Mouse (Mus musculus) intestine, embryonic 14.5 days (tissue): ENCODE measurements around the gene Reg4. TPM values are rescaled to one million over a fixed set of nuclear protein-coding genes. Genes with fewer than 3 reads are reported as not detected.
A peak's percentile ranks its signal among the peaks of the same experiment; 100 is the strongest.

ENCODE experiments used
- ATAC-seq: fragments of 200-750 bp; cut with Nextera tagmentation; replicated peaks from 2 replicates; pipeline ENCODE4 v1.8.0; 2017; ENCODE audit warnings: low read depth, moderate number of reproducible peaks, moderate TSS enrichment, moderate library complexity; ENCODE audit not compliant: low FRiP score, low TSS enrichment
- DNase-seq: peaks from one replicate; pipeline ENCODE4 v3.0.0-alpha.2; 2018; ENCODE audit warnings: low spot score
- H3K27ac ChIP-seq: fragments of 300-500 bp; sonication (generic); 2 replicates; pipeline ENCODE4 v1.5.1; 2014; ENCODE audit warnings: low read depth, mild to moderate bottlenecking, control low read depth
- H3K27me3 ChIP-seq: fragments of 300-500 bp; sonication (generic); replicated peaks from 2 replicates; pipeline ENCODE4 v1.6.1; 2014; ENCODE audit warnings: low read length, control low read depth; ENCODE audit not compliant: control insufficient read depth, insufficient read depth
- H3K36me3 ChIP-seq: fragments of 300-500 bp; sonication (generic); 2 replicates; pipeline ENCODE4 v1.6.1; 2014; ENCODE audit warnings: low read length, control low read depth; ENCODE audit not compliant: control insufficient read depth, insufficient read depth
- H3K4me1 ChIP-seq: fragments of 300-500 bp; sonication (generic); replicated peaks from 2 replicates; pipeline ENCODE4 v1.6.1; 2014; ENCODE audit warnings: low read length, control low read depth, mixed read lengths; ENCODE audit not compliant: control insufficient read depth, insufficient read depth
- H3K4me2 ChIP-seq: fragments of 300-500 bp; sonication (generic); 2 replicates; pipeline ENCODE4 v1.6.1; 2014; ENCODE audit warnings: low read length
- H3K4me3 ChIP-seq: fragments of 300-500 bp; sonication (generic); 2 replicates; pipeline ENCODE4 v1.5.1; 2014; ENCODE audit warnings: low read depth, low read length, control low read depth, mixed read lengths
- H3K9ac ChIP-seq: fragments of 300-500 bp; sonication (generic); 2 replicates; pipeline ENCODE4 v1.6.1; 2014; ENCODE audit warnings: mild to moderate bottlenecking, low read length
- H3K9me3 ChIP-seq: fragments of 300-500 bp; sonication (generic); 2 replicates; pipeline ENCODE4 v1.6.1; 2016; ENCODE audit warnings: low read length, control low read depth; ENCODE audit not compliant: control insufficient read depth
- WGBS: fragments of 180-500 bp; shearing (Covaris S2); extraction: QIAGEN DNeasy Blood & Tissue Kit; methylation state at CpG from one replicate; pipeline ENCODE4 v1.1.7; 2014; 5-methylcytosine and 5-hydroxymethylcytosine counted together
- polyA plus RNA-seq: library from polyadenylated mRNA; unstranded; fragments of >200 nt; fragmentation: Nextera tagmentation; extraction: Ambion mirVana; gene quantifications from 2 replicates; pipeline ENCODE4 v1.2.1, GENCODE M21; 2014

The Reg4 gene
- polyA plus RNA-seq, 1 experiment from 2014 or later = 4.9 TPM

GRCm38 (mm10) chr3:98225746-98226145 is 3.8 kb downstream of the Reg4 start:
- WGBS = 21% methylated on average over 2 of the region's 2 CpGs
- H3K36me3 ChIP-seq = no peaks in the 10 kb centered on the region
- H3K27ac ChIP-seq = peak overlapping the region; percentile 77; the same call in 1 of the 2 replicates
- H3K27me3 ChIP-seq = no peaks in the 10 kb centered on the region; the same call in 1 of the 2 replicates
- H3K9me3 ChIP-seq = no peaks in the 10 kb centered on the region
- H3K4me1 ChIP-seq = peaks cover 18% of the 10 kb centered on the region
- H3K9ac ChIP-seq = no peak overlapping the region
- DNase-seq = no peak
- ATAC-seq = peak; percentile 21; the same call in 1 of the 2 replicates
- H3K4me2 ChIP-seq = no peak overlapping the region
- no peak overlapping the region for H3K4me3 ChIP-seq

DNA sequence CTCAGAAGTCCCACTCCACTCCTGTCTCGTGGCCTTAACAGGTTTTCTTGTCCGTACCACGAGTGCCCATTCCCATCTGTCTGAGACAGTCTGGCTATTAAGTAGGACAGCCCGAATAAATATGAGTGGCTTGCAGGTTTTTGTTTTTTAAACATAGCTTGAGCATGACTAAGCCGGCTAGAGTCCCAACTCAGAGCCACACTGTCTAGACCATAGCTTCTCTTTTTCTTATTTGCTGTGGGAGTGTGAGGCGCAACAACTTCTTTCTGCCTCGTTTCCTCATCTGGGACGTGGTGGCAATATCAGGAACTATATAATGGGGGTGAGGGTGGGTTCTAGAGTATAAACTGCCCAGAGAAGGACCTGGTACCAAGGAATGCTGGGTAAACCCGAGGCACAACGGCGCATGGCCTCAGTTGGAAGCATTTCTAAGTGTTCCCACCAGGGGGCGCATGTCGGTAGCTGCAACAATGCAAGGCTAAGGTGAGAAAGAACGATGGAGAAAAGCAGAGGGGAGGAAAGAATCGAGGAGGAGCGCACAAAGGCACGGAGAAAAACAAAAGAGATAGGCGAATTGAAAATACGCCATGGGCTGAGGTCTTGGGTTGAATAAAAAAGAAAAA is 5.1 kb downstream of the Reg4 start:
- H3K4me1 ChIP-seq = peaks cover 18% of the 10 kb centered on the region
- H3K36me3 ChIP-seq = no peaks in the 10 kb centered on the region
- no peak overlapping the region for H3K9ac ChIP-seq
- H3K4me2 ChIP-seq = no peak overlapping the region
- H3K27me3 ChIP-seq = no peaks in the 10 kb centered on the region; the same call in 1 of the 2 replicates
- DNase-seq (peak; percentile 89), ATAC-seq (no peak; the same call in 1 of the 2 replicates)
- WGBS = 36% methylated on average over 19 of the region's 19 CpGs
- no peaks in the 10 kb centered on the region for H3K9me3 ChIP-seq
- H3K27ac ChIP-seq = peak overlapping the region; percentile 77; the same call in 1 of the 2 replicates
- H3K4me3 ChIP-seq = no peak overlapping the region

GRCm38 (mm10) chr3:98227763-98228162 is 5.8 kb downstream of the Reg4 start:
- Histone ChIP-seq H3K9ac (no peak overlapping the region), H3K4me3 (no peak overlapping the region), H3K36me3 (no peaks in the 10 kb centered on the region), H3K4me1 (peaks cover 18% of the 10 kb centered on the region), H3K27me3 (no peaks in the 10 kb centered on the region; the same call in 1 of the 2 replicates), H3K9me3 (no peaks in the 10 kb centered on the region), H3K27ac (no peak overlapping the region), H3K4me2 (no peak overlapping the region)
- ATAC-seq (no peak), DNase-seq (no peak)
- WGBS = 76% methylated on average over 3 of the region's 3 CpGs

DNA sequence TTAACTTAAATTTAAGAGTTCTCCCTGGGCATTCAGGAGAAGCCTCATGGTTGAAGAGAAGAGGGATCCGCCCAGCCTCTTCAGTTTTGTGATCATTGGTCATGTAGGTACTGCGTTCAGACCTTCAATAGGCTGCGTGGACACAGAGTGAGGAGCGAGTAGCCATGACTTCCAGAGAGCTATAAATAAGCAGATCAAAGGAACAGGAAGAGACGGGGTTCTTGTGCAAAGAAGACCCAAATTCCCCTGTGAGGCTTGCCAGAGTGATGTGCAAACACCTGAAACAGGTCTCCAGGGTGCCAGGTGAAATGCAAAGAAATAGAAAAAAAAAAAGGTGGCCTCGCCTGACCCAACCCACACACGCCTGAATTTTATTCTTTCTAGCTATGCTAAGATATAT is 8.0 kb downstream of the Reg4 start:
- Histone ChIP-seq H3K9ac (no peak overlapping the region), H3K36me3 (no peaks in the 10 kb centered on the region), H3K27me3 (no peaks in the 10 kb centered on the region; the same call in 1 of the 2 replicates), H3K4me3 (no peak overlapping the region), H3K9me3 (no peaks in the 10 kb centered on the region), H3K4me2 (no peak overlapping the region), H3K4me1 (peaks cover 10% of the 10 kb centered on the region), H3K27ac (no peak overlapping the region)
- ATAC-seq = no peak
- 64% methylated on average over 7 of the region's 7 CpGs for WGBS
- DNase-seq = no peak

DNA sequence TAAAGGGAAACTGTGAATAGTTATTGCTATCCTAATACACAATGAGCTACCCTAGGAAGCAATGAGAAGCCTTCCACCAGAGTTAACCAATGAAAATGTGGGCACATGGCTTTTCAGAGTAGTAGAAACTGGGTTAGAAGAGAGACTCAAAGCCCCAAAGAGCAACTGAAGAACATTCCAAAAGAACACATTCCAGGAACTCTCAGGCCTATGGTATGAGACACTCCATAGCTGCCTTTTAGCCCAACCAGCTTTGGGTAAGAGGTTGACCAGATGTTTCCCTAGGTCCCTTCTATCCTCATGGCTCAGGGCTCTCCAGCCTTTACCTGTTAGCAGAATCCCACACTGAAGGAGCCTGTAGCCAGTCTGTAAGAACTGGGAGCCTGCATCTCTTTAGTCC is 11.5 kb downstream of the Reg4 start:
- no peak overlapping the region for H3K9ac ChIP-seq
- H3K27me3 ChIP-seq = no peaks in the 10 kb centered on the region
- H3K4me1 ChIP-seq = peaks cover 6% of the 10 kb centered on the region; the same call in 1 of the 2 replicates
- no peak overlapping the region for H3K27ac ChIP-seq
- DNase-seq (no peak), ATAC-seq (no peak)
- no peak overlapping the region for H3K4me3 ChIP-seq
- no peaks in the 10 kb centered on the region for H3K9me3 ChIP-seq
- H3K4me2 ChIP-seq = no peak overlapping the region
- no peaks in the 10 kb centered on the region for H3K36me3 ChIP-seq

GRCm38 (mm10) chr3:98236266-98236665 is 14.3 kb downstream of the Reg4 start:
- peaks cover 6% of the 10 kb centered on the region; the same call in 1 of the 2 replicates for H3K4me1 ChIP-seq
- no peaks in the 10 kb centered on the region for H3K9me3 ChIP-seq
- 70% methylated on average over 6 of the region's 6 CpGs for WGBS
- H3K9ac ChIP-seq = no peak overlapping the region
- no peak overlapping the region for H3K4me3 ChIP-seq
- ATAC-seq (no peak), DNase-seq (no peak)
- H3K36me3 ChIP-seq = no peaks in the 10 kb centered on the region
- no peak overlapping the region for H3K4me2 ChIP-seq
- no peaks in the 10 kb centered on the region for H3K27me3 ChIP-seq
- H3K27ac ChIP-seq = no peak overlapping the region

DNA sequence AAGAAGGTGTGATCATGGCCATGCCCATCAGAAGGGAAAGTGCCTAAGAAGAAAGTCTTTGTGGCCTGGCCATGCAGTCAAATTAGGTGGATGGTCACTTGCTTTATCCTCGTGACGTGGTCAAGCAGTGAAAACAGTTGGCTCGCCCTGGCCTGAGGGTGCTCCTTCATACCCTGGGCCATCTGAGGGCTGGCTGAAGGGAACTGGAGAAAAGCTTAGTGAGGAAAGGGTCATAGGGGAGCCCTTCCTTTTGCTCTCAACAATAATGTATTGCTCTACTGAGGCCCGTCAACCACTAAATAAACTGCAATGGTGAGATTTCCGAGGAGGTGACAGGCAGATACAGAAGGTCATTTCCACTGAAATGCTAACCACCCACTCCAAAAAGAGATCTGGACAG is 15.3 kb downstream of the Reg4 start:
- Histone ChIP-seq H3K4me3 (no peak overlapping the region), H3K4me1 (peaks cover 6% of the 10 kb centered on the region; the same call in 1 of the 2 replicates), H3K27me3 (no peaks in the 10 kb centered on the region), H3K9me3 (no peaks in the 10 kb centered on the region), H3K36me3 (no peaks in the 10 kb centered on the region), H3K9ac (no peak overlapping the region), H3K4me2 (no peak overlapping the region), H3K27ac (no peak overlapping the region)
- ATAC-seq (no peak), DNase-seq (no peak)
- WGBS = 61% methylated on average over 5 of the region's 5 CpGs

GRCm38 (mm10) chr3:98238150-98238549 is 16.2 kb downstream of the Reg4 start:
- ATAC-seq (no peak), DNase-seq (no peak)
- H3K9ac ChIP-seq = no peak overlapping the region

DNA sequence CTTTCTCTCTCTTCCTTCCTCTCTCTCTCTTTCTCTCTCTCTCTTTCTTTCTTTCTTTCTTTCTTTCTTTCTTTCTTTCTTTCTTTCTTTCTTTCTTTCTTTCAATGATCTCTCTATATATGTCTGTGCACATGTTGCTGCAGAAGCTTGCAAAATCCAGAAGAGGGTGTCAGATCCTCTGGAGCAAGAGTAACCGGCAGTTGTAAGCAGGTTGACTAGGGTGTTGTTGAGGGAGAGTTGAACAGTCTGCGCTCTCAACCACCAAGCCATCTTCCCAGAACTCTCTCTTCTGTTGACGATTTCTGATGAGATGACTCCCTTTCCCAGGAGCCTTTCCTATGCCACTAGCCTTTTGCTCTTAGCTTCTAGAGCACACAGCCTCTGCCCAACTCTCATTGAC is 20.1 kb downstream of the Reg4 start:
- no peak for ATAC-seq
- Histone ChIP-seq H3K36me3 (no peaks in the 10 kb centered on the region), H3K27ac (no peak overlapping the region), H3K9me3 (no peaks in the 10 kb centered on the region), H3K27me3 (no peaks in the 10 kb centered on the region), H3K4me1 (0 out of 2 replicates have a peak, but pooled peaks cover 8% of the 10 kb centered on the region), H3K9ac (no peak overlapping the region), H3K4me3 (no peak overlapping the region), H3K4me2 (no peak overlapping the region)
- no peak for DNase-seq
- 73% methylated on average over 3 of the region's 3 CpGs for WGBS

More at GRCm38 (mm10) chr3:98238150-98238549, 16.2 kb downstream of the Reg4 start:
- H3K4me2 ChIP-seq = no peak overlapping the region
- peaks cover 8% of the 10 kb centered on the region; the same call in 1 of the 2 replicates for H3K4me1 ChIP-seq
- H3K36me3 ChIP-seq = no peaks in the 10 kb centered on the region
- WGBS = 84% methylated on average over 3 of the region's 3 CpGs
- no peak overlapping the region for H3K4me3 ChIP-seq
- H3K27me3 ChIP-seq = no peaks in the 10 kb centered on the region
- H3K27ac ChIP-seq = no peak overlapping the region
- no peaks in the 10 kb centered on the region for H3K9me3 ChIP-seq
